Mouse (Mus musculus) limb, embryonic 12.5 days (tissue): ENCODE data around the gene Gm20532. TPM values are rescaled to one million over a fixed set of nuclear protein-coding genes. Genes with fewer than 3 reads are reported as not detected.

Experiments used
- ATAC-seq: fragments of 200-750 bp; cut with Nextera tagmentation; 2 replicates; pipeline ENCODE4 v1.8.0; 2017; ENCODE audit warnings: low read depth, moderate TSS enrichment; ENCODE audit not compliant: insufficient number of reproducible peaks, insufficient read depth, low FRiP score, low TSS enrichment
- H3K27ac ChIP-seq: fragments of 300-500 bp; sonication (generic); 2 replicates; pipeline ENCODE4 v1.5.1; 2016; ENCODE audit warnings: mild to moderate bottlenecking, moderate library complexity
- H3K27me3 ChIP-seq: fragments of 300-500 bp; sonication (generic); 2 replicates; pipeline ENCODE4 v1.6.1; 2016; ENCODE audit warnings: mild to moderate bottlenecking, moderate library complexity
- H3K36me3 ChIP-seq: fragments of 300-500 bp; sonication (generic); 2 replicates; pipeline ENCODE4 v1.6.1; 2016; ENCODE audit warnings: mild to moderate bottlenecking, moderate library complexity
- H3K4me1 ChIP-seq: fragments of 300-500 bp; sonication (generic); replicated peaks from 2 replicates; pipeline ENCODE4 v1.6.1; 2016
- H3K4me2 ChIP-seq: fragments of 300-500 bp; sonication (generic); 2 replicates; pipeline ENCODE4 v1.6.1; 2016; ENCODE audit warnings: mild to moderate bottlenecking, moderate library complexity
- H3K4me3 ChIP-seq: fragments of 300-500 bp; sonication (generic); replicated peaks from 2 replicates; pipeline ENCODE4 v1.5.1; 2016; ENCODE audit warnings: mild to moderate bottlenecking
- H3K9ac ChIP-seq: fragments of 300-500 bp; sonication (generic); replicated peaks from 2 replicates; pipeline ENCODE4 v1.6.1; 2016; ENCODE audit warnings: mild to moderate bottlenecking, moderate library complexity
- H3K9me3 ChIP-seq: fragments of 300-500 bp; sonication (generic); 2 replicates; pipeline ENCODE4 v1.6.1; 2016; ENCODE audit warnings: mild to moderate bottlenecking, moderate library complexity
- WGBS: fragments of 180-500 bp; shearing (Covaris S2); methylation state at CpG from one replicate; pipeline ENCODE4 v1.1.7; 2016; 5-methylcytosine and 5-hydroxymethylcytosine counted together
- polyA plus RNA-seq: library from polyadenylated mRNA; unstranded; fragments of >200 nt; fragmentation: Nextera tagmentation; extraction: Ambion mirVana; gene quantifications from 2 replicates; pipeline ENCODE4 v1.2.1, GENCODE M21; 2016

Gene Gm20532
- polyA plus RNA-seq, 1 experiment from 2014 or later: 0.31 TPM

DNA sequence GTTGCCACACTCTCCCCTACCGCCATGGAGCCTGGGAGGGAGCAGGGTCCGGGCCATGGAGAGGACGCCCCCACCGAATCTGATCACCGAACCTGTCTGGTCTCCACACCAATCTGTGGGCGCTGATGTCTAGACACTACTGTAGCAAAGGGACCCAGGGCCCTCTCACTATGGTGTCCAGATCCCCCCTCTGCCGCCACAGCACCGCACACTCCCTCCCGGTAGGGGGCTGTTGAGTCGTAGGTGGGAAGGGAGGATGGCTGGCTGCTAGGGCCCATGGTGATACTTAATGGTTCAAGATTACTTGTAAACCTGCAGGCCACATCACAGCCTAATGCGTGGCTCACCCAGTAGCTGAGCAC lies 586 bp downstream of the Gm20532 start:
- H3K27ac ChIP-seq: peak overlapping the region; percentile 66
- H3K27me3 ChIP-seq: no peaks in the 10 kb centered on the region; the same call in 1 of the 2 replicates
- peak overlapping the region; percentile 75 for H3K9ac ChIP-seq
- H3K4me2 ChIP-seq: peak overlapping the region; percentile 72
- H3K4me3 ChIP-seq: peak overlapping the region; percentile 65
- H3K36me3 ChIP-seq: peaks cover 5% of the 10 kb centered on the region; the same call in 1 of the 2 replicates
- peaks cover 20% of the 10 kb centered on the region for H3K4me1 ChIP-seq
- WGBS: 5% methylated on average over 11 of the region's 11 CpGs
- no peak for ATAC-seq
- no peaks in the 10 kb centered on the region for H3K9me3 ChIP-seq

GRCm38 (mm10) chr2:26588573-26588972 lies 2.1 kb downstream of the Gm20532 start:
- H3K36me3 ChIP-seq: peaks cover 16% of the 10 kb centered on the region
- peak overlapping the region; percentile 9; the same call in 1 of the 2 replicates for H3K4me3 ChIP-seq
- peak overlapping the region; percentile 40 for H3K9ac ChIP-seq
- ATAC-seq: no peak
- no peak overlapping the region for H3K27ac ChIP-seq
- no peaks in the 10 kb centered on the region; the same call in 1 of the 2 replicates for H3K27me3 ChIP-seq
- peaks cover 20% of the 10 kb centered on the region for H3K4me1 ChIP-seq
- peak overlapping the region; percentile 10; the same call in 1 of the 2 replicates for H3K4me2 ChIP-seq
- 36% methylated on average over 4 of the region's 4 CpGs for WGBS
- H3K9me3 ChIP-seq: no peaks in the 10 kb centered on the region

DNA sequence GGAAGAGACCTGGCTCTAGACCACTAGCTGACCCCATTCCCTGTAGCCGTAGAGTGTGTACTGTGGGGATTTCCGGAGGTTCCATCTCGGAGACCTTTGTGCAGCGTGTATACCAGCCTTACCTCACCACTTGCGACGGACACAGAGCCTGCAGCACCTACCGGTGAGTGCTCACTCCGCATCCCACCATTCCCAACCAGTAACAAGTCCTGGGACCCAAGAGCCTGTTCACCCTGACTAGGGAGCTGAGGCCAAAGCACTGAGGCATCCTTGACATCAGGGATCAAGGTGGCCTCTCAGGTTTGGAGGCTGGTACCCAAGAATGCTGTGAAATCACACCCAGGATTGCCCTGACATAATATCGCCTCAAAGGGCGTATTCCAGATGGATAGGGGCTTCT lies 2.8 kb downstream of the Gm20532 start:
- H3K4me1 ChIP-seq: peaks cover 20% of the 10 kb centered on the region
- WGBS: 93% methylated on average over 10 of the region's 10 CpGs
- peaks cover 21% of the 10 kb centered on the region for H3K36me3 ChIP-seq
- H3K9me3 ChIP-seq: no peaks in the 10 kb centered on the region
- no peaks in the 10 kb centered on the region; the same call in 1 of the 2 replicates for H3K27me3 ChIP-seq
- 0 out of 2 replicates have a peak overlapping the region, but pooled peaks have one; percentile 40 for H3K9ac ChIP-seq
- no peak for ATAC-seq
- H3K4me2 ChIP-seq: peak overlapping the region; percentile 10; the same call in 1 of the 2 replicates
- no peak overlapping the region for H3K27ac ChIP-seq
- H3K4me3 ChIP-seq: no peak overlapping the region

DNA sequence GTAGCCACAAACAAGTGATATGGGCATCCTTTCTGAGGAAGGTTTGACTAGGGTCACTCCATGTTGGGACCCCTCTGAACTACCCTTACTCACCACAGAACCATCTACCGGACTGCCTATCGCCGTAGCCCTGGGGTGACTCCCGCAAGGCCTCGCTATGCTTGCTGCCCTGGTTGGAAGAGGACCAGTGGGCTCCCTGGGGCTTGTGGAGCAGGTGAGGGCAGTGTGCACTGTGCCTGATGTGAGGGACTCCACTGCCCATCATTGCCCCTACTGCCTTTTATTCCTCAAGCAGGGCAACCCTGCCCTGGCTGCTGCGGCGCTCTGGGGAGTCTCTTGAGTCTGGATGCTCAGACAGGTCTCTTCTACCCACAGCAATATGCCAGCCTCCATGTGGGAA lies 3.8 kb downstream of the Gm20532 start:
- Histone ChIP-seq H3K36me3 (peaks cover 31% of the 10 kb centered on the region), H3K9ac (no peak overlapping the region), H3K4me2 (no peak overlapping the region), H3K27me3 (no peaks in the 10 kb centered on the region), H3K9me3 (no peaks in the 10 kb centered on the region), H3K27ac (no peak overlapping the region), H3K4me1 (peaks cover 20% of the 10 kb centered on the region), H3K4me3 (no peak overlapping the region)
- ATAC-seq: no peak
- 96% methylated on average over 7 of the region's 7 CpGs for WGBS

- 0 out of 2 replicates have a peak overlapping the region, but pooled peaks have one; percentile 29 for H3K27ac ChIP-seq
- H3K9ac ChIP-seq: no peak overlapping the region
- ATAC-seq: no peak
Measured at GRCm38 (mm10) chr2:26590962-26591361, 4.5 kb downstream of the Gm20532 start.

DNA sequence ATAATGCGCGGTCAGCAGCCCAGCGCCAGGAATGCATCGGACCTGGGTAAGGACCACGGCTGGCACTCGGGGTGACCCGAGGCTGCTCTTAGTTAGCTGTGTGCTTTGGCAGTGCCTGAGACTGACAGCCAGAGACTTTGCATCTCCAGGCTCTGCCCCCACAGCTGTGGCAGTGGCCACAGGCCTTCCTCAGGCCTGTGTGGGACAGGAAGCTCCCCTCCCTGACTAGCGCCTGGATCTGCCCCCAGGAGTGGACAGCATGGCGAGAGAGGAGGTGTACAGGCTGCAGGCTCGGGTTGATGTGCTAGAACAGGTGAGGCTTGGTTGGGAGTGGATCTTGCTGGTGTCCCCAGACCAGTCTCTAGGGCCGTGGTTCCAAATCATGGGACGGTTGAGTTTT lies 5.0 kb downstream of the Gm20532 start:
- Histone ChIP-seq H3K4me1 (peaks cover 16% of the 10 kb centered on the region), H3K27ac (no peak overlapping the region), H3K4me2 (no peak overlapping the region), H3K36me3 (peaks cover 37% of the 10 kb centered on the region), H3K27me3 (no peaks in the 10 kb centered on the region), H3K4me3 (no peak overlapping the region), H3K9me3 (no peaks in the 10 kb centered on the region), H3K9ac (no peak overlapping the region)
- 83% methylated on average over 12 of the region's 12 CpGs for WGBS
- no peak for ATAC-seq

More at GRCm38 (mm10) chr2:26590962-26591361, 4.5 kb downstream of the Gm20532 start:
- Histone ChIP-seq H3K36me3 (peaks cover 36% of the 10 kb centered on the region), H3K4me2 (no peak overlapping the region), H3K27me3 (no peaks in the 10 kb centered on the region), H3K4me1 (peaks cover 20% of the 10 kb centered on the region), H3K9me3 (no peaks in the 10 kb centered on the region), H3K4me3 (no peak overlapping the region)
- WGBS: 94% methylated on average over 7 of the region's 7 CpGs

DNA sequence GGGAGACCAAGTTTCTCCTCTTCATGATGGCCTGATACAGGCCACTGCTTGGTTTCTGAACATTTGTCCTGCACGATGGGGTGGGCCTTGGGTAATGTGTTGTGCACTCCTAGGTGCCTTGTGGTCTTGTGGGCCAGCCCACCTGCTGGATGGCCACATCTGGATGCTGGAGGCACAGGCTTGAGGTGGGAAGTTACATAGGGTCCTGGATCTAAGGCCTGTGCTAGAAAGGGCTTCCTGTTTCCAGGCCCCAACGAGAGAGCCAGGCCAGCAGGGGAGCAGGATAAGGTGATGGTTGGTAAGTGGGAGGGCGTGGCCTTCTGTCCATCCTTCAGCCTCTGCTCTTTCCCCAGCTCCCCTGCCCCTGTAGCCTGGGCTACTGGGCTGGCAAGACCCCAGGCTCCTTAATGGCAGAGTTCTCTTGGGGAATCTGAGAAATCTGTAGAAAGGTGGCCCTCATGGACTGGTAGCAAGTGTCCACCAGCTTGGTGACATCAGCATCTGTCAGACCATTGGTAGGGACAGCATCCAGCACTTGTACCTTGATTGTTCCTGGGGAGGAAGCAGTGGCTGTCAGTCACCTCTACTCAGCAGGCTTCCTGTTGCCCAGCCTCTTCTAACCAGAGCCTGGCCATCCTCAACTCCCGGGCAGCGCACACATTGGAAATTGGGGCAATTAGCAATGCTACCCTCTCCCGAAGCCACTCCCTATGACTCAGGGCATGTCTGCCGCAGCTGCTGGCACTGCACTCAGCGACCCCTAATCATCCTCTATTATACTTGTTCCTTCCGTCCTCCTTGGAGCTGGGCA lies 7.0 kb downstream of the Gm20532 start:
- no peak overlapping the region for H3K27ac ChIP-seq
- peaks cover 37% of the 10 kb centered on the region for H3K36me3 ChIP-seq
- ATAC-seq: no peak
- no peak overlapping the region for H3K9ac ChIP-seq
- H3K9me3 ChIP-seq: no peaks in the 10 kb centered on the region
- 61% methylated on average over 9 of the region's 9 CpGs for WGBS
- H3K27me3 ChIP-seq: no peaks in the 10 kb centered on the region
- H3K4me2 ChIP-seq: no peak overlapping the region
- H3K4me3 ChIP-seq: no peak overlapping the region
- peaks cover 4% of the 10 kb centered on the region; the same call in 1 of the 2 replicates for H3K4me1 ChIP-seq

GRCm38 (mm10) chr2:26594022-26594346 lies 7.5 kb downstream of the Gm20532 start:
- no peak overlapping the region for H3K4me2 ChIP-seq
- H3K9ac ChIP-seq: no peak overlapping the region
- peaks cover 37% of the 10 kb centered on the region for H3K36me3 ChIP-seq
- 63% methylated on average over 9 of the region's 9 CpGs for WGBS
- H3K27ac ChIP-seq: no peak overlapping the region
- no peak for ATAC-seq
- no peaks in the 10 kb centered on the region for H3K27me3 ChIP-seq
- H3K4me1 ChIP-seq: no peaks in the 10 kb centered on the region
- H3K9me3 ChIP-seq: no peaks in the 10 kb centered on the region
- no peak overlapping the region for H3K4me3 ChIP-seq

DNA sequence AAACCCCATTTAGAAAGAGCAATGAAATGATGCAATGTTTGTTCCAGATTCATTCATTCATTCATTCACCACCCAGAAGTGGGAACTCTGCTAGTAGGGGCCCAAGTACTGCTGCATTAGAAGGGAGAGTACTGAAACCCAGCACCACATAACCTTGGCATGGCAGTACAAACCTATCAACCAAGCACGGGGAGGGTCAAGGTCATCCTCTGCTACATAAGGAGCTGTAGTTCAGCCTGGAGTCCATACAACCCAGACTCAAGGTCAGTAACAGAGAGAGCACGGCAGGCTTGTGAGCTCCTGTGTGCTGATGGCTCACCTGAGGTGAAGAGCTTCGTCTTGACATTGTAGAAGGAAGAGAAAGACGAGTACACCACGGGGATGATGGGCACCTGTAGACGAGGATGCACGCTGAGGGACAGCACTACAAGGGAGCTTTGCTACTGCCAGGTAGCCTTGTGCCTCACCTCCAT lies 8.1 kb downstream of the Gm20532 start:
- Histone ChIP-seq H3K36me3 (peaks cover 37% of the 10 kb centered on the region), H3K27me3 (no peaks in the 10 kb centered on the region), H3K4me3 (no peak overlapping the region), H3K4me1 (no peaks in the 10 kb centered on the region), H3K9ac (no peak overlapping the region), H3K27ac (no peak overlapping the region), H3K9me3 (no peaks in the 10 kb centered on the region), H3K4me2 (no peak overlapping the region)
- WGBS: 91% methylated on average over 7 of the region's 7 CpGs
- no peak for ATAC-seq

DNA sequence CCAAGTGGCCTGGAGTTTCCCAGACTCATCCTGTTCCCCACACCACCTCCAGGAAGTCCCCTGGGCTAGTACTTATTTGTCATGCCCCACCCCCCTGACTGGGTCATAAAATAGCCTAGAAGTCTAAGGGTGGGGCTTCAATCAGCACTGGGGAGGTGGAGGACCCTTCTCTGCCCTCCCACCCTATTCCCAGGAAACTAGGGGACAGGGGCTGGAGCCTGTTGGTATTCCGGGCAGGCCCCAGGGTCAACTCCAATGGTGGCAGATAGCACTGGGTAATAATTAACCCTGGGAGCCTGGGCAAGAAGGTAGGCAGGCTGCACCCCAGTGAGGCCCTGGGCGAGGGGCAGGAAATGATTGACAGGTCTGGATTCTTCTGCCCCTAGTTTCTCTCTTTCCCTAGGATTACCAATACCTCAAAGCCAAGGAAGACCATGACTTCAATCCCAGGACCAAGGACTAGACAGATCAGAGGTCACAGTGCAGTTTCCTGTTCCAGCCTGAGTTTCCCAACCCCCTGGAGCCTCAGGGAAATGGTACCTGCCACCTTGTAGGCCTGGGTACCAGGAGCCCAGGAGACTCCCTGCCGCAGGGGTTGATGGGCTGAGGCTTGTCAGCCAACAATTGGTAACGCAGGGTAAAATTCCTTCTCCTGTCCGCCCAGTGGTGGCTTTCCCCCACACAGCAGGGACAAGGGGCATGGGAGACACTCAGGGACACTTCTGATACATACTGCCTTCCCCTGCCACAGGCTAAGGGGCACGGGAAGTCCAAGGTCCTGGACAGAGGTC lies 8.7 kb downstream of the Gm20532 start:
- 82% methylated on average over 6 of the region's 6 CpGs for WGBS
- H3K27ac ChIP-seq: no peak overlapping the region
- H3K36me3 ChIP-seq: peaks cover 37% of the 10 kb centered on the region
- no peaks in the 10 kb centered on the region for H3K27me3 ChIP-seq
- H3K4me3 ChIP-seq: no peak overlapping the region
- H3K9ac ChIP-seq: no peak overlapping the region
- H3K4me1 ChIP-seq: no peaks in the 10 kb centered on the region
- H3K4me2 ChIP-seq: no peak overlapping the region
- H3K9me3 ChIP-seq: no peaks in the 10 kb centered on the region
- no peak for ATAC-seq

DNA sequence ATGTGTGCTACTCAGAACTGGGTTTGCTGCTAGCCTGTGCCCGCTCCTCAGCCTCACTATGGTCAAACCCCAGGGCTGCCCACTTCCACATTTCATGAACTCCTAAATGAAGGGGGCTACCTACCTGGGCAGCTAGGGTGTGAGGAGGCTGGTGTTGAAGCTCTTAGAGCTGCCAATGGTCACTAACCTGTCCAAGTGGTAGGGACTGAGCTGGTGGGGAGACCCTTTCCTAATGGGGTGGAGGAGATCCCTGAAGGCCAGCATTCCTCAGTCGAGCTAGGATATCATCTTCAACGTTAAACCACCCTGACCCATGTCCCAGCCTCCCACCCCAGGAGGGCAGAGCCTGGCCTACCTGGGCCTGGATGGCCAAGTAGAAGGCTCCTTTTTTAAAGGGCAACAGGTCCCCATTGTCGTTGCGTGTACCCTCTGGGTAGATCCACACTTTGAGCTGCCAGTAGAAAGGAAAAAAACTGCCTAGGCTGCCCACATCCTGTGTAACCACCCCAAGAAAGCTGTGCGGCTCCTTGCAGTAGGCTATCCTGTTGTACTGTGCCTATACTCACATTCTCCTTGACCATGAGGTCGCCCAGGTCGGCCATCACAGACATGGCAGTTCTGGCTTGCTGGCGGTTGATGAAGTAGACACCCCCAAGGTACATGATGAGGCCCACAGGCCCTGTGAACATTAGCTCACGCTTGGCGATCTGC lies 9.4 kb downstream of the Gm20532 start:
- Histone ChIP-seq H3K9me3 (no peaks in the 10 kb centered on the region), H3K9ac (no peak overlapping the region), H3K27me3 (no peaks in the 10 kb centered on the region), H3K27ac (no peak overlapping the region), H3K36me3 (peaks cover 37% of the 10 kb centered on the region), H3K4me1 (no peaks in the 10 kb centered on the region), H3K4me2 (no peak overlapping the region), H3K4me3 (no peak overlapping the region)
- no peak for ATAC-seq
- 86% methylated on average over 11 of the region's 11 CpGs for WGBS
